Mouse (Mus musculus) limb, embryonic 12.5 days (tissue): ENCODE results near the gene Camta1. TPM values are rescaled to one million over a fixed set of nuclear protein-coding genes. Genes with fewer than 3 reads are reported as not detected.

Experiments
- ATAC-seq: fragments of 200-750 bp; cut with Nextera tagmentation; 2 replicates; pipeline ENCODE4 v1.8.0; 2017; ENCODE audit warnings: low read depth, moderate TSS enrichment; ENCODE audit not compliant: insufficient number of reproducible peaks, insufficient read depth, low FRiP score, low TSS enrichment
- H3K27ac ChIP-seq: fragments of 300-500 bp; sonication (generic); 2 replicates; pipeline ENCODE4 v1.5.1; 2016; ENCODE audit warnings: mild to moderate bottlenecking, moderate library complexity
- H3K27me3 ChIP-seq: fragments of 300-500 bp; sonication (generic); 2 replicates; pipeline ENCODE4 v1.6.1; 2016; ENCODE audit warnings: mild to moderate bottlenecking, moderate library complexity
- H3K36me3 ChIP-seq: fragments of 300-500 bp; sonication (generic); 2 replicates; pipeline ENCODE4 v1.6.1; 2016; ENCODE audit warnings: mild to moderate bottlenecking, moderate library complexity
- H3K4me1 ChIP-seq: fragments of 300-500 bp; sonication (generic); replicated peaks from 2 replicates; pipeline ENCODE4 v1.6.1; 2016
- H3K4me2 ChIP-seq: fragments of 300-500 bp; sonication (generic); 2 replicates; pipeline ENCODE4 v1.6.1; 2016; ENCODE audit warnings: mild to moderate bottlenecking, moderate library complexity
- H3K4me3 ChIP-seq: fragments of 300-500 bp; sonication (generic); replicated peaks from 2 replicates; pipeline ENCODE4 v1.5.1; 2016; ENCODE audit warnings: mild to moderate bottlenecking
- H3K9ac ChIP-seq: fragments of 300-500 bp; sonication (generic); replicated peaks from 2 replicates; pipeline ENCODE4 v1.6.1; 2016; ENCODE audit warnings: mild to moderate bottlenecking, moderate library complexity
- H3K9me3 ChIP-seq: fragments of 300-500 bp; sonication (generic); 2 replicates; pipeline ENCODE4 v1.6.1; 2016; ENCODE audit warnings: mild to moderate bottlenecking, moderate library complexity
- WGBS: fragments of 180-500 bp; shearing (Covaris S2); methylation state at CpG from one replicate; pipeline ENCODE4 v1.1.7; 2016; 5-methylcytosine and 5-hydroxymethylcytosine counted together
- polyA plus RNA-seq: library from polyadenylated mRNA; unstranded; fragments of >200 nt; fragmentation: Nextera tagmentation; extraction: Ambion mirVana; gene quantifications from 2 replicates; pipeline ENCODE4 v1.2.1, GENCODE M21; 2016

The Camta1 gene
- polyA plus RNA-seq, 1 experiment from 2014 or later: 106 TPM

DNA sequence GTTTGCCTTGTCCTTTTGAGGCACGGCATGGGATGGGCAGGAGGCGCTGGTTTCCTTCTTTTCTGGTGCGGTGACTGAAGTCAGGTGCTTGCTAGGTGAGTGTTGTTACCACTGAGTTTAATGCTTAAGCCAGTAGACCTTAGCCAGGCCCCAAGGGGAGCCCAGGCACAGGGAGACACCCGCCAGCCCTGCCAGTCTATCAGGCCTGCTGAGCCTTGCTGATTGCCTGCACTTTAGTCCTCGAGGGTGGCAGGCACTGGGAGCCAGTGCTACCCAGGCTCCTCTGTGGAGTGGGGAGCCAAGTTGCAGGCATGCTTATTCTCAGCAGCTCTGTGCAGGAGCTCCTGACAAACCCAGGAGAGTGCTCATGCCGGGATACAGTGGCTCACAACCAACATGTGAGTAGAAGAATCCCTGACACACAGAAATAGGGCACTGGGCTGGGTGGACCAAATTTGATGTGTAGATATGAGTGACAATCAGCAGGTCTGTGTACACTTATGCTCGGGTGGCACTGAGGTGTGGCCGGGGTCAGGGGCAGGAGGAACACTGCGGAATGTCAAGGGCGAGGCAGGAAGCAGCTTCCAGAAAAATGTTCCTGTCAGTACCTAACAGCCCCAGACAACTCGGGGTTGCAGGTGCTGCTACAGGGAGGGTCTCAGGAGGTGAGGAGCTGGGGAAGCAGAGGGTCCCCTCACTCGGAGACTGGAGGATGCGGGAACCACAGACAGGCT lies 638.2 kb downstream of the Camta1 start:
- Histone ChIP-seq H3K4me1 (peaks cover 22% of the 10 kb centered on the region), H3K27ac (no peak overlapping the region), H3K4me3 (no peak overlapping the region), H3K9me3 (no peaks in the 10 kb centered on the region), H3K4me2 (no peak overlapping the region), H3K27me3 (peaks cover 22% of the 10 kb centered on the region), H3K9ac (no peak overlapping the region), H3K36me3 (no peaks in the 10 kb centered on the region)
- no peak for ATAC-seq
- 70% methylated on average over 13 of the region's 13 CpGs for WGBS

DNA sequence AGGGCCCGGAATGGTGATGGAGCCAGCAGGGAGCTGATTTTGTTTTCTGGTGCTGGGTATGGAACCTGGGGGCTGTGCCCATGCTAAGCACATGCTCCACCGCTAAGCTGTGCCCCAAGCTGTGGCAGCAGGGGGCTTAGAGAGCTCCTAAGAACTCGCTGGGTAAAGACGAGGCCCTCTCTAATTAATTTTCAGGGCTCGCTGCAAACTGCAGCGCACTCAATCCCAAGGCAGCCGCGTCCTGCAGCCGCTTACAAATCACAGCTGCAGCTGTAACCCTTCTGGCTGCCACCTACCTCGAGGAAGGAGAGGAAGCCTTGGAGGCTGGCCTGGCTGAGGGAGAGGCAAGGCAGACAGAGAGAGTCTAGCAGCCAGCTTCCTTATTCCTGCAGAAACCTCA lies 639.0 kb downstream of the Camta1 start:
- H3K9ac ChIP-seq: no peak overlapping the region
- WGBS: 10% methylated on average over 10 of the region's 10 CpGs
- peaks cover 22% of the 10 kb centered on the region for H3K27me3 ChIP-seq
- H3K9me3 ChIP-seq: no peaks in the 10 kb centered on the region
- H3K4me2 ChIP-seq: no peak overlapping the region
- no peak for ATAC-seq
- no peak overlapping the region for H3K27ac ChIP-seq
- no peaks in the 10 kb centered on the region for H3K36me3 ChIP-seq
- H3K4me1 ChIP-seq: peaks cover 22% of the 10 kb centered on the region
- H3K4me3 ChIP-seq: no peak overlapping the region

DNA sequence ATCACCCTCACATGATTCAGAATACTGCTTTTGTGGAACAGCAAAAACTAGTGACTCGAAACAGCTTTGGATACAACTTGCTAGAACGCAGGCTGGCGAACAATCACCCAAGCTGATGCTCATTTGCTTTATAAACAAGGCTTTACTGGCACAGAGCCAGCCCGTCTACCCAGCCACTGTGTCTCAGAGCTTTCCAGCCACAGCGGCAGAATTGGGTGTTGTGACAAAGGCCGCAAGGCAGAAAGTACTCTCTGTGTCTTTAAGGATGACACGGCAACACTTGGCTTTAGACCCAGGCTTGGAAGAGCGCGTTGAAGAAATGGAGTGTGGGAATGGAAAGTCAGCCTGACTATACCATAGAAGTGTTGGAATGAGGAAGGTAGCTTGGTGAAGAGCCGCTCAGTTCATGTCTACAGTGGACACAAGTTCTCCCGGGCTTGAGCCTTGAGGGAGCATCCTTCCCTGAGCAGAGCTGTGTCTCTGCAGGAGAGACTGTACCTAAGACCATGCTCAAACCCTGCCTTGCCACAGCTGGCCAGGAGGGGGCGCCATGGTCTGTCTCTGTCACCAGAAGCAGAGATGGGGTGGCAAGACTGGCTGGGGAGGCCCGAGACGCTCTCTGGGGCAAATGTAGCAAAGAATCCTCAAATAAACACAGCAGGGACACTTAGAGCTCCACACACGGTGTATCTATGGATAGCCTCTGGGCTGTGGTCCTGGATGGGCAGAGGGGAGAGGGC lies 645.0 kb downstream of the Camta1 start:
- WGBS: 81% methylated on average over 15 of the region's 15 CpGs
- no peaks in the 10 kb centered on the region for H3K27me3 ChIP-seq
- H3K4me1 ChIP-seq: no peaks in the 10 kb centered on the region
- no peaks in the 10 kb centered on the region for H3K9me3 ChIP-seq
- H3K36me3 ChIP-seq: no peaks in the 10 kb centered on the region
- no peak for ATAC-seq
- no peak overlapping the region for H3K4me2 ChIP-seq
- H3K4me3 ChIP-seq: no peak overlapping the region
- H3K9ac ChIP-seq: no peak overlapping the region
- H3K27ac ChIP-seq: no peak overlapping the region

DNA sequence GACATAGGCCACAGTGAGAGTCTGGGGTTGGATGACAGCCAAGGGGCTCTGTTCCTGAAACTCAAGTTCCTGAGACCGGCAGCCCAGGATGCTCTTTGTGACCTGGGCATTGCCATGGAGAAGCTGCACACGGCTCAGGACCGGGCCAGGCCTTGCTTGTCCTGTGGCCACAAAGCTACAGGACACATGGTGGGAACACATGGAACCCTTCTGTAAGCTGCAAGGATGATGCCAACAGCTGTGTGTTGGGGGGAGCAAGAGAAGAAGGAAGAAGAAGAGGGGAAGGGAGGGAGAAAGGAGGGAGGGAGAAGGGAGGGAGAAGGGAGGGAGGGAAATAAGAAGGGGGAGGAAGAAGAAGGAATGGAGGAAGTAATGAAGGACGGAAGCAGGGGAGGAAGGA lies 645.8 kb downstream of the Camta1 start:
- no peak overlapping the region for H3K9ac ChIP-seq
- no peaks in the 10 kb centered on the region for H3K9me3 ChIP-seq
- no peak overlapping the region for H3K4me3 ChIP-seq
- H3K27me3 ChIP-seq: no peaks in the 10 kb centered on the region
- no peaks in the 10 kb centered on the region for H3K4me1 ChIP-seq
- H3K36me3 ChIP-seq: no peaks in the 10 kb centered on the region
- ATAC-seq: no peak
- WGBS: 57% methylated on average over 4 of the region's 4 CpGs
- H3K27ac ChIP-seq: no peak overlapping the region
- H3K4me2 ChIP-seq: no peak overlapping the region

DNA sequence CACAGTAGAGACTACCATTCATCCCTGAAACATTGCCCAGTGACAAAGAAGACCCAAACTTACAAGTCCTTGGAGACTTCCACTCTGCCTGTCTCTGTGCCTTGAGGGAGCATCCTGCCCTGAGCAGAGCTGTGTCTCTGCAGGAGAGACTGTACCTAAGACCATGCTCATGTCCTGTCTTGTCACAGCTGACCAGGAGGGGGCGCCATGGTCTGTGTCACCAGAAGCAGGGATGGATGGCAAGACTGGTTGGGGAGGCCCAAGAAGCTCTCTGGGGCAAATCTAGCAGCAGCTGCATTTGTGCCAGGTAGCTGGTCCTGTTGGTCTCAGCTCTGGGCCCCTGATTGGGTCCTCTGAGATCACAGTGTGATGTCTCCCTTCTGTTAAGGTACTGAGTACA lies 646.5 kb downstream of the Camta1 start:
- WGBS: 44% methylated on average over 1 of the region's 1 CpGs
- Histone ChIP-seq H3K4me3 (no peak overlapping the region), H3K36me3 (no peaks in the 10 kb centered on the region), H3K9me3 (no peaks in the 10 kb centered on the region), H3K27me3 (no peaks in the 10 kb centered on the region), H3K9ac (no peak overlapping the region), H3K4me2 (no peak overlapping the region), H3K27ac (no peak overlapping the region), H3K4me1 (no peaks in the 10 kb centered on the region)
- no peak for ATAC-seq

DNA sequence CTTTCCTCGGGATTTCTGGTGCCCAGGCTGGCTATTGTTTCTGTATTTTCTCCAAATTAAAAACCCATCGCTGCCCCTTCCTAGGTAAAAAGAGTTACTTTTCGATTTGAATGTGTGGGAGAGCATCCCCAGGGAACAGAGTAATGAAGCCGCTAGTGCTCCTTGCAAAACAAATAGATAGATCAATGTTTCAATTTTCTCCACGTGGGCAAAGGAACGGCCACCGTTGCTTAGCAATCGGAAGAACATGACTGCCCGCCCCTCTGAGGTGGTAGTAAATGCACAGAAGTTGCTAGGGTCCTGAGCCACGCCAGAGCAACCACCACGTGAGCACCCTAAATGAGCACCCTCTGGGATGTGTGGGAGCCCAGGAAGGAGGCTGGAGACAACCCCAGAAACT lies 648.2 kb downstream of the Camta1 start:
- Histone ChIP-seq H3K4me1 (no peaks in the 10 kb centered on the region), H3K9ac (no peak overlapping the region), H3K27ac (no peak overlapping the region), H3K4me3 (no peak overlapping the region), H3K27me3 (no peaks in the 10 kb centered on the region), H3K4me2 (no peak overlapping the region), H3K36me3 (no peaks in the 10 kb centered on the region), H3K9me3 (no peaks in the 10 kb centered on the region)
- 76% methylated on average over 11 of the region's 11 CpGs for WGBS
- no peak for ATAC-seq

DNA sequence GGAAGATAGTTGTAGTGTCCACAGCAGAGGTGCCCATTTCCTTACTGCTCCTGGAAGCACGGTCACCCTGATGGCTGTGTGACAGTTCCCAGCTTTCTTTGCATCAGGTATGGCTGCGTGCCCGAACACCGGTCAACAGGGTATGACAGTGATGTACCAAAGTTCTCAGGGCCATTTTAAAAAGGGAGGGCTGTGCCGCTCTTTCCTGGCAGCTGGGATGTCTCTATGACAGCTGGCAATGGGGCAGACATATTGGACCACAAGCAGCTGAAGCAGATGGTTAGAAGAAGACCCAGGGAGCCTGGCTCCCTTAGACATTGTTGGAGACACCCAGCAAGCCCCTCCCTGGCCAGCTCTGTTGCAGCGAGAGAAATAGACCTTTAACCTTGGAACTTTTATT lies 649.7 kb downstream of the Camta1 start:
- H3K27me3 ChIP-seq: no peaks in the 10 kb centered on the region
- no peaks in the 10 kb centered on the region for H3K9me3 ChIP-seq
- ATAC-seq: no peak
- no peaks in the 10 kb centered on the region for H3K4me1 ChIP-seq
- no peak overlapping the region for H3K4me3 ChIP-seq
- no peaks in the 10 kb centered on the region for H3K36me3 ChIP-seq
- 93% methylated on average over 6 of the region's 6 CpGs for WGBS
- no peak overlapping the region for H3K27ac ChIP-seq
- H3K4me2 ChIP-seq: no peak overlapping the region
- no peak overlapping the region for H3K9ac ChIP-seq

DNA sequence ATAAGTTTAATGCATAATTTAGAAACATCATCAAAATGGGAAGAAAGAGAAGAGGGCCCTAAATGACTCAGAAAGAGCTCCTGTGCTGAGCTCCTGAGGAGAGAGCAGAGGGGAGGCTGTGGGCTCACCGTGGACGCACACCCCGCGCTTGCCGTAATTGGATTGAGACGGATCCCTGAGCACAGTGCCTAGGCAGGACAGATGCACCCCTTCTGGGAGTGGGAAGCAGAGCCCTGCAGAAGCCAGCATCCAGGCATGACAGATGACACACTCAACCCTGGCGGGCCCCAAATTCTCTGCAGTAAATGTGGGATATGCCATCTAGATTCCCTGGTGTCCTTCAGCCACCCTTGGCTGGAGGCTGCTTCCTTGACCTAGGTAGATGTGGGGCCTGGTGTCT lies 654.1 kb downstream of the Camta1 start:
- no peak overlapping the region for H3K4me3 ChIP-seq
- H3K4me2 ChIP-seq: no peak overlapping the region
- no peak overlapping the region for H3K9ac ChIP-seq
- 0 out of 2 replicates have a peak, but pooled peaks cover 3% of the 10 kb centered on the region for H3K27me3 ChIP-seq
- ATAC-seq: no peak
- no peak overlapping the region for H3K27ac ChIP-seq
- WGBS: 85% methylated on average over 7 of the region's 7 CpGs
- no peaks in the 10 kb centered on the region for H3K9me3 ChIP-seq
- no peaks in the 10 kb centered on the region for H3K36me3 ChIP-seq
- peaks cover 12% of the 10 kb centered on the region for H3K4me1 ChIP-seq

DNA sequence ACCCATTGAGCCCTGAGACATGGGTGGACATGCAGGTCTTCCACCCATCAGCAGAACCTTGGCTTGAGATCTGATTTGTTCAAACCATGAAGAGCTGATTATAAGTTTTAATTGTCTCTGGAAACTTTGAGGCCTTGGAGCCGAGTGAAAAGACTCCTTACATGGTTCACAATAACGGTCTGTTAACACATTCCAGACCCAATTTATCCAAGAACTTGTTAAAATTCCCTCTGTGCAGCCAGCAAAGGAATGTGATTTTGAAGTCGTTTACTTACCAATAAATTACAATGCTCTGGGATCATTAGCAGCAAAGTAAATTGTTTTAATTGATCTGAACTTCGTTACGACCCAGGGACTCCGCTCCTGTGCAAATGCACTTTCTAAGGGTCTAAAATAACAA lies 658.8 kb downstream of the Camta1 start:
- 25% methylated on average over 6 of the region's 6 CpGs for WGBS
- Histone ChIP-seq H3K9me3 (no peaks in the 10 kb centered on the region), H3K27ac (0 out of 2 replicates have a peak overlapping the region, but pooled peaks have one; percentile 20)

DNA sequence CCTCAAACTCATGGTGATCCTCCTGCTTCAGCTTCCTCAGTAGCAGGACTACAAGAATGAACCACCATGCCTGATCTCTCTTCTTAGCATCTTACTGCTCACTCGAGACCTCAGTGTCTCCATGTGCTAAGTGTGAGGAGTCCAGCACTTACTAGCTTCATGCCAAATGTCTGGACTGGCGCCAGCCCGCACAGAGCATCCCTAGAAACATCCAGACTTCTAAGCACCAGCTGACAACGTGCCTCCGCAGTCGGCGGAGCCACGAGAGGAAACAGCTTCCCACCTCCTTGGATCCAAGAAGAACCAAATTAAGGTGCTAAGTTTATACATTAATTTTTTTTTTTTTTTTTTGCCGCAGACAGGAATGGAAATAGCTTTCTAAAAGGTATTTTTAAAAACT lies 661.4 kb downstream of the Camta1 start:
- Histone ChIP-seq H3K36me3 (no peaks in the 10 kb centered on the region), H3K9ac (no peak overlapping the region)
- WGBS: 87% methylated on average over 9 of the region's 9 CpGs

More for the DNA sequence above, 658.8 kb downstream of the Camta1 start:
- H3K27me3 ChIP-seq: 0 out of 2 replicates have a peak, but pooled peaks cover 3% of the 10 kb centered on the region
- H3K4me3 ChIP-seq: no peak overlapping the region
- ATAC-seq: no peak
- H3K9ac ChIP-seq: no peak overlapping the region
- H3K36me3 ChIP-seq: no peaks in the 10 kb centered on the region
- peaks cover 15% of the 10 kb centered on the region for H3K4me1 ChIP-seq
- H3K4me2 ChIP-seq: no peak overlapping the region

DNA sequence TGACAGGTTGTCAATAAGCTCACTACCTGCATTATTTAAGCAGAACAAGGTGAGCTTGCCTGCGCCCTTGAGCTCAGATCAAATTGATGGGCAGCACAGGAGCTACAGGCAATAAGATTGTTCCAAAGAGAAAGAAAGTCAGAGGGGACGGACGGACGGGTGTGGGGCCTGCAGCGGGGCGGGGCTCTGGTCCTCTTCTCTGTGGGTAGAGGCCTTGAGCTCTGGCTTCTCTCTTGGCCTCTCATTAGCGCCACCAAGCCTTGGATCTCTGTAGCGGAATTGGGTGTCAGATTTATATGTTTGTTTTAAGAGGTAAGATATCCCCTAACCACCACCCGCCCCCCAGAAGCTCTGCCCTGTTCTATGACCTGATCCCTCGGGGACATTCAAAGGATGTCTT lies 666.5 kb downstream of the Camta1 start:
- no peak overlapping the region for H3K4me2 ChIP-seq
- H3K9ac ChIP-seq: no peak overlapping the region
- H3K4me3 ChIP-seq: no peak overlapping the region
- no peaks in the 10 kb centered on the region for H3K9me3 ChIP-seq
- H3K27me3 ChIP-seq: peaks cover 22% of the 10 kb centered on the region; the same call in 1 of the 2 replicates
- H3K4me1 ChIP-seq: 0 out of 2 replicates have a peak, but pooled peaks cover 7% of the 10 kb centered on the region
- no peak for ATAC-seq
- 34% methylated on average over 10 of the region's 10 CpGs for WGBS
- H3K36me3 ChIP-seq: no peaks in the 10 kb centered on the region
- no peak overlapping the region for H3K27ac ChIP-seq

More for the DNA sequence above, 661.4 kb downstream of the Camta1 start:
- no peak overlapping the region for H3K4me2 ChIP-seq
- H3K4me3 ChIP-seq: no peak overlapping the region
- no peak overlapping the region for H3K27ac ChIP-seq
- peaks cover 17% of the 10 kb centered on the region for H3K4me1 ChIP-seq
- H3K9me3 ChIP-seq: no peaks in the 10 kb centered on the region
- ATAC-seq: no peak
- peaks cover 11% of the 10 kb centered on the region; the same call in 1 of the 2 replicates for H3K27me3 ChIP-seq
